Mouse (Mus musculus): ENCODE data around the gene Nfe2l2. TPM values are rescaled to one million over a fixed set of nuclear protein-coding genes. Genes with fewer than 3 reads are reported as not detected.
"Not testable (repeated sequence)": the region's sequence is repeated elsewhere in the genome, so short reads cannot be mapped to it uniquely, and the experiment has no call there.

The Nfe2l2 gene
- total RNA-seq, 2 experiments from 2014 or later = 63.1 to 99.3 TPM

DNA sequence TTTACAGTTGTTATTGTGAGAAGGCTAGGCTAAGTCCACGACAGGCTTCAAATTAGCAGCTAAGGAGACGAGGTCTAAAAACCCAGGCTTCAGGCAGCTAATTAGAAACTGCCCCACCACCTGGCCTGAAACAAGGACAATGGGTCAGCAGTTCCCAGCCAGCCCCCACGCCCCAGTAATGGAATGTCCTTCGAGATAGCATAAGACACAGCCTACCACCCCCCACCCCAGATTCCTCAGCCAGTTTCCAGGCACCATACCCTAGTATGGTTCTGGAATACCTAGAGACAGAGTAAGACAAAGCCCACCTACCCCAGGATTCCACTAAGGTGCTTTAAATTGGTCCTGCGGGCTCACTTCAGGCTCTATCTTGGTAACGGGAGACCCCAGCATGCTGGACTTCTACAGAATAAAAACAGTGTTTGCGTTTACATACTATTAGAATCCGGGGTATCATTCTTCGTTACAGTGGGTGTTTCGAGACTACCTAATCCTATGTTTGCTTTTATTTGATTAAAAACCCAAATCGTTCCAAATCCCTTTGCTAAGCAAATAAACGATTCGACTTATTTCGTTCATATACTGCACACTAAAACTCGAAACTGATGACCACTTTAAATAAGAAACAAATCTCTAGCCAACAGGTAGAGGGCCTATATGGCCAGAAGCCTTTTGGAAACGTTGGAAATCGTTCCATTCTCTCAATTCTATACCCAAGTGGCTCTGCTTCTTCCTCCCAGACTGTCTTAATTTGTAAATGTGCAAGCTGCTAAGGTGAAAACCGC lies 46.3 kb downstream of the Nfe2l2 start:
- peak; percentile 4; the same call in 1 of the 2 replicates for ATAC-seq (replicated peaks; ENCODE audit: low FRiP score, poor library complexity, severe bottlenecking)

DNA sequence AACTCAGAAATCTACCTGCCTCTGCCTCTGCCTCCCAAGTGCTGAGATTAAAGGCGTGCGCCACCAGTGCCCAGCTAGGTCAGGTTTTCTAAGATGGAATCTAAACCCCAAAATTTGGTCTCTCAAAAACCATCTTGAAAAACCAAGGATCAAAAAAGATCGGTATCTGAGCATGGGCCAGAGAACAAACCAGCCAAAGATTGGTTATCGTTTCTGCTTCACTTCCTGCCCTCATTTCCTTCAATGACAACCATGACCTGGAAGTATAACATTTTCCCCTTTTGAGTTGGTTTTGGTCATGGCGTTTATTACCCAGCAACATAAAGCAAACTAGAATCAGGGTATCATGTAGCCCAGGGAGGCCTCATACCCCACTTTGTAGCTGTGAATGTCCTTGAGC lies 47.5 kb downstream of the Nfe2l2 start:
- no peak for ATAC-seq (replicated peaks; ENCODE audit: low FRiP score, poor library complexity, severe bottlenecking)

DNA sequence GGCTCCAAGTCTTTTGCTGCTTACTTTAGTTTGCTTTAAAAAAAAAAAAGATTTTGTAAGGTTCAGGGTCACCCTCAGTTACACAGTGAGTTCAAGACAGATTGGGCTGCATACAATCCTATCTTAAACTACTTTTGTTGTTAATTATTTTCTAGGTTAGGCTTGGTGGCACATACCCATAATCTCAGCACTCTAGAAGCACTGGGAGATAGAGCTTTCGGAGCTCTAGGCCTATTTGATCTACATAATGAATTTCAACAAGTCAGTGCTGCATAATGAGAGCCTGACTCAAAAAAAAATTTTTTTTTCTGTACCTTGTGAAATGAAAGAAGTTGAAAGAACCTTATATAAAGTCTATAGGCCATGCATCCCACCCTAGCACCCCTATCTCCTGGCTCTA lies 49.8 kb downstream of the Nfe2l2 start:
- ATAC-seq (replicated peaks; ENCODE audit: low FRiP score, poor library complexity, severe bottlenecking) = no peak

DNA sequence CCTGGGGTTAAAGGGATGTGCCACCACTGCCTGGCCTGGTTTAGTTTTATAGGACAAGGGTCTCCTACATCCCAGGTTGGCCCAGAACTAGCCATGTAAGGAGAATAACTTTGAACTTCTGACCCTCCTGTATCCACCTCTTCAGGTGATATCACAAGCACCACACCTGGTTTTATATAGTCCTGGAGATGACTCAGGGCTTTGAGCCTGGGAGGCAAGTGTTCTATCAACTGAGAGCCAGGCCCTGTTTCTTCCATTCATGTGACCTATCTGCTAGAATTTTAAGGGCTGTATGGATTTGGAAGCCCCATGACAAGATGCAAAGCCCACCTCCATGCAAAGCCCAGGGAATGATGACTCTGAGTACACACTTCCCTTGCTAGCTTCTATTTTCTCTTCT lies 51.3 kb downstream of the Nfe2l2 start:
- ATAC-seq (replicated peaks; ENCODE audit: low FRiP score, poor library complexity, severe bottlenecking) = no peak

DNA sequence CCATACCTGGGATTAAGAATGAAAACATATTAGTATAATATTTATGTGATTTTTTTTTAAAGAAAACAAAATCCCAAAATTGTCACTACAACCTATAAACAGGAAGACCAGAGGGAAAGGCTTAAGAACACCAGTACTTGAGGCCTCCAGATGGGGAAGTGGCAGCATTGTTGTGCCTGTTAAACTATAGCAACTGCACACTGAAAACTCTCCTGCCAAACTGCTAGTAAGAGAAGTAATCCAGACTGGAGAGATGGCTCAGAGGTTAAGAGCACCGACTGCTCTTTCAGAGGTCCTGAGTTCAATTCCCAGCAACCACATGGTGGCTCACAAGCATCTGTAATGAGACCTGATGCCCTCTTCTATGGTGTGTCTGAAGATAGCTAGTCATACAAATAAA lies 54.0 kb downstream of the Nfe2l2 start:
- no peak for ATAC-seq (replicated peaks; ENCODE audit: low FRiP score, poor library complexity, severe bottlenecking)

DNA sequence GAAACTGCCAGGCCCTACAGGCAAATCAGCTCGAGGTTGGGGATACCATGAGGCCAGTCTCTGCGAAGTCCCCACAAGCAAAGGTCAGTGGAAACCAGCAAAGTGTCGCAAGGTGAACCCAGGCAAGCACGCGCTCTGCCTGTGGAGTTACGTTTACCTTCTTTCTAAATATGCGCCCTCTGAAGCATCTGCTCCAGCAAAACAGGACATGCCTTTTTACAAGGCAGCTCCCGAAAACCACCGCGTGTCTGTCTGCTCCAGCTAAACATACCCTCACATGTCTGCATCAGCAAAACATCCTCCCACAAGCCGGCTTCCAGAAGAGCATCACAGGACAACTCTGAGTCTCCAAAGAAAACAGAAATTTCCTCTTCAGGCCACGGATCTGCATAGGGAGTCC lies 59.2 kb downstream of the Nfe2l2 start:
- ATAC-seq (replicated peaks; ENCODE audit: low FRiP score, poor library complexity, severe bottlenecking) = no peak

DNA sequence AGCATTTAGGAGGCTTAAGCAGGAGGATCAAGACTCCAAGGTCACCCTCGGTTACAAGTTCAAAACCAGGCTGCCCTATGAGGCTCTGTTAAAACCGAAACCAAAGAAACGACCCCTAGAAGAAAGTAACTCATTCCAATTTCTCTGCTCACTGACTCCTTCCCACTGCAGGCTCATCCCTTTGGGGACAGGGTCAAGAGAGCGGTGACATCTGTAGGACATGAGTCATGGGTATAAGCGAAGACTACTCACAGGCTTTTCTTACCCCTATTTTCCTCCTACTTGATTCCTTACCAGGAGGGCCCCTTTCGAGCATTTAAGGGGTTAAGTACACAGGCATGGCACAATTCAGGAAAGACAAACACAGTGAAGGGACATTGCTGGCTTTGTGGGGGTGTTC lies 60.5 kb downstream of the Nfe2l2 start:
- ATAC-seq (replicated peaks; ENCODE audit: low FRiP score, poor library complexity, severe bottlenecking) = no peak

DNA sequence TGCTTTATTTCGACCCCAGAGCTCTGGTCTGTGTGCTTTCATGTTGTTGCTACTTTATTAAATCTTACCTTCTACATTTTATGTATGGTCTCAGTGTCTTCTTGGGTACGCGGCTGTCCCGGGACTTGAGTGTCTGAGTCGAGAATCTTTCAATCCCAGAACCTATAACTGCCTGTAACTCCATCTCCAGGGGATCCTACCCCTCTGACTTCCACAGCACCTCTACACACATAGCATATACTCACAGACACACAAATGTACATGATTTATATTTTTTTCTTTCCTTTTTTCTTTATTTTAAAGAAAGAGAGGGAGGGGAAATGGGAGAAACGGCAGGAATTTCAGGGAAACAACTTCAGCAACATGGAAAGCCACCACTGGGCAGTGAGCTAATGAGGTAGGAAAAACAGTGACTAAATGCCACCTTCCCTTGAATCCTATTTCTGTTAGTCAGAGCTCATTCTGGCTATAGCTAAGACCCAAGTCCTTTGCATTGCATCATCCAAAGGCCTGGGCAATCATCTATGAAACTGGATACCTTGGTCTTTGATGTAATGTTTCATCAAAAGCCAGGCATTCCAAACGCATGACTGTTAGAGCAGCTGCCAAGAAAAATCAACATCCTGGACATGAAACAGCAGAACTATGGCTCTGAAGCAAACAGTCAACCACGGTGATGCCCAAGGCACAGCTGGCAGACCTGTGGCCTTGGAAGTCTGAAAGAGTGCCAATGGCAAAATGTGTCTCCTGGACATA lies 61.5 kb downstream of the Nfe2l2 start:
- no peak for ATAC-seq (replicated peaks; ENCODE audit: low FRiP score, poor library complexity, severe bottlenecking)

DNA sequence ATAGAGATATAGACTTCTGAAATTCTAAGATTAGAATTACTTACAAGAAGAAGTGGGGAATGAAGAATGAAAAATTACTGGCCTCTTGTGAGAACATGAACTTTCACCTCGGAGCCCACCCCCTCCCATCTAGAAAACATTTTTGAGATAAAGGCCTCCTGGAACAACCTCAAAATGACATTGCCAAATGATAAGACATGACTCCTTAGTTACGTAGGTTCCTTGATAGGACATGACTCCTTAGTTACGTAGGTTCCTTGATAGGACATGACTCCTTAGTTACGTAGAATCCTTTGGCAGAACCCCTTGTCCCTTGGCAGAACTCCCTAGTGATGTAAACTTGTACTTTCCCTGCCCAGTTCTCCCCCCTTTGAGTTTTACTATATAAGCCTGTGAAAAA lies 62.1 kb downstream of the Nfe2l2 start:
- not testable (repeated sequence) for ATAC-seq (replicated peaks; ENCODE audit: low FRiP score, poor library complexity, severe bottlenecking)

DNA sequence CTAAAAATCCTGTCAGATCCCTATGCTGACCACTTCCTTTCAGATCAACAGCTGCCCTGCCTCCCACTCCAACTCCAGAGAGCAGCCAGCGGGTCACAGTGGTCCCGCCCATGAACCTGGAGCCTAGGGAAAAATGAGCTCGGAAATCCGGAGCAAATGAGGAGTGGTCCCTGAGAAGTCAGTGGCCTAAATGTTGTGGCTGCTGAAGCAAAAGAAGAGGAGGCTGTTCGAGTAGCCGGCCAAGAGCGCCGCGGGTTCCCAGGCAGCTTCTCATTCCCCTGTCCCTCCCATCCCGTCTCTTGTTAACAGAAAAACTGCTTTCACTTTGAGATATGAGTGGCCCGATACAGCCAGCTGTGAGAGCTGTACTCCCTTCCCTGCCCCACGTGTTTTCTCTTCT lies 64.9 kb downstream of the Nfe2l2 start:
- not testable (repeated sequence) for ATAC-seq (replicated peaks; ENCODE audit: low FRiP score, poor library complexity, severe bottlenecking)

DNA sequence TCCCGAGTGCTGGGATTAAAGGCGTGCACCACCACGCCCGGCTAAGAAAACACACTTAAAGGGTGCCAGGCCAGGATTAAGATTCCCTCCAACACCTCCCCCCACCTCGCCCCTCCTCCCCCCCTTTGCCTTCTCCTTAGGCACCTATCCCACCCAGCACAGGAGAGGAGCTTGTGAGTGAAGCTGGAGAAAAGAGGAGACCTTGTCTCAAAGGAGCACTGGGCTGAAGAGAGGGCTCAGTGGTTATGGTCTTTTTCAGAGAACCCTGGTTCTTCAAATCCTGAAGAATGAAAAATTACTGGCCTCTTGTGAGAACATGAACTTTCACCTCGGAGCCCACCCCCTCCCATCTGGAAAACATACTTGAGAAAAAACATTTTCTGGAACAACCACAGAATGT lies 66.6 kb downstream of the Nfe2l2 start:
- not testable (repeated sequence) for ATAC-seq (replicated peaks; ENCODE audit: low FRiP score, poor library complexity, severe bottlenecking)

DNA sequence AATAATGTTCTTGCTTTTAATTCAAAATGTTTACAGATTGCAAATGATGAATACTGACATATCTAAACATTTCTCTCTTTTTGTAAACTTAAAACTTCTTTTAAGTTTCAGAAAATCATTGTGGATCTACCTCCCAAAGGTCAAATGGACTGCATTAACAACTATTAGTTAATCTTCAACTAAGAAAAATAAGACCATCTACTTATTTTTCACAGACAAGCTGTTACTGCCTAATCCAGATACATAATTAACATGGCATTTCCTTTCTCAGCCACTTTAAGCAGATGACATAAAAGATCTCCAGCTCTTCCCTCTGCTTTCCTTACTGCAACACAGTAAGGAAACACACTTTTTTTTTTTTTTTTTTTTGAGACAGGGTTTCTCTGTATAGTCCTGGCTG lies 67.1 kb downstream of the Nfe2l2 start:
- ATAC-seq (replicated peaks; ENCODE audit: low FRiP score, poor library complexity, severe bottlenecking) = no peak

DNA sequence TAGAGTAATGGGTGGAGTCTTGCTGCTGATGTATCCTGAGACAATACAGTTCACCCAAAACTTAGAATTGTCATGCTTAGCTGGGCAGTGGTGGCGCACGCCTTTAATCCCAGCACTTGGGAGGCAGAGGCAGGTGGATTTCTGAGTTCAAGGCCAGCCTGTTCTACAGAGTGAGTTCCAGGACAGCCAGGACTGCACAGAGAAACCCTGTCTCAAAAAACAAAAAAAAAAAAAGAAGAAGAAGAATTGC lies 67.5 kb downstream of the Nfe2l2 start:
- not testable (repeated sequence) for ATAC-seq (replicated peaks; ENCODE audit: low FRiP score, poor library complexity, severe bottlenecking)

DNA sequence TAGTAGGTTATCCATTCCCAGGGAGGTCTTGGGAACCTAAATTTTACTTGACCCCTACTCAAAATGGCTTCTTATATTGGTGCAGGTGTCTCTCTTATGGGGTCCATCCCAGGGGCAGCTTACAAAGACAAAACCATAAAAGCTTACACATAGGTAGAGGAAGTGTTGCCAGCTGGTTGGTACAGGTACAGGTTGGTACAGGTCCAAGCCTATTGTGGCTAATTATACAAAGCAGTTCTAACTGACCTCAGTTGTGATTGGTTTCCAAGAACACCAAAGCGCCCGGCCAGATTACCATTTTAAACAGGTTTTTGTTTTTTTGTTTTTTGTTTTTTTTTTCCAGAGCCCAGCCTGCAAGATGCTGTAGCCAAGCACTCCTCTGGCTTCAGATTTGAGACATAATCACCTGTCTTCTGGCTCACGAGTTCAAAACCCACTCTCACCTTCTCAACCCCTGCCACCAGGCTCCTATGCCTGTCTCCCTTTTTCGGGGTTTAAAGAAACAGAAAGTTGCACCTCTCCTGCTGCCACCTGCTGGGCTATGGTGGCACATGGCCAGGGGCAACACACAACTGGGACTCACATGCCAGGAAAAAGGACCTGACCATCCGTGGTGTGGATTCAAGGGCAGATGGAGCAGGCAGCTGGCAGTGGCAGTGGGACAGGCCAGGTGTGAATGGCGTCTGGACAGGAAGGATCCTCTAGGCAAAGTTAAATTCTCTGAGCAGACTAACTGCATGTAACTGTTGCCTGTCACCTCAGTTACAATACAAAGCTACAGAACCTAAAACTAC lies 68.0 kb downstream of the Nfe2l2 start:
- peak; percentile 61; the same call in 1 of the 2 replicates for ATAC-seq (replicated peaks; ENCODE audit: low FRiP score, poor library complexity, severe bottlenecking)

DNA sequence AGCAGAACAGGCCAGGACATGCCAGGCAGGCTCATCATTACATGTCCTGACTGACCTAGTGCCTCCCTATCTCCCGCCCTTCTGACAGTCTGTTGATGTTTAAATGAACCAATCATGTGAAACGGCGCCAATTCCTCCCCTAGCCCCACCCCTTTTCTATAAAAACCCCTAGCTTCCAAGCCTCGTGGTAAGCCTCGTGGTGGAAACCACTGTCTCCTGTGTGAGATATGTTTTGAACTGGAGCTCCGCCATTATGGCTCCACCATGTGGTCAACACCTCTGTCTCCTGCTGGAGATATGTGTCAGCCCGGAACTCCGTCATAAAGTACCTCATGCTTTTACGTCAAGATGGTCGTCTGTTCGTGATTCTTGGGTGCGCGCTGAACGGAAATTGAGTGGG lies 70.0 kb downstream of the Nfe2l2 start:
- not testable (repeated sequence) for ATAC-seq (replicated peaks; ENCODE audit: low FRiP score, poor library complexity, severe bottlenecking)

DNA sequence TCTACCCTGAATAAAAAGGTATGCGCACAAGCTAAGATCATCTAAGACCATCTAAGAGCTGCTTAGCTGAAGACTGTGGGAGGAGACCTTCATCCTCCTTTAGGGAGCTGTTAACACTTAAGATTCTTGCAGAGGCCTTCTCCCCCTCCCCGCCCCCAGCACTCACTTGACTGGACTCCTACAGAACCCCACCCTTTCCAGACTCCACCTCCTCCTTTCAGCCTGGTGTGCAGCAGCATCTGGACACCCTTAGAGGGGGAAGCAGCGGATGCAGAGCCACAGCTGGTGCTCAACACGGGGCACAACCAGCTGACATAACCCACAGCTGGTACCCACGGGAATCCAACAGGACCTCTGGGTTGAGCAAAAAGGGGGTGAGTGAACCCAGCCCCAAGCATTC lies 70.7 kb downstream of the Nfe2l2 start:
- ATAC-seq (replicated peaks; ENCODE audit: low FRiP score, poor library complexity, severe bottlenecking) = no peak

DNA sequence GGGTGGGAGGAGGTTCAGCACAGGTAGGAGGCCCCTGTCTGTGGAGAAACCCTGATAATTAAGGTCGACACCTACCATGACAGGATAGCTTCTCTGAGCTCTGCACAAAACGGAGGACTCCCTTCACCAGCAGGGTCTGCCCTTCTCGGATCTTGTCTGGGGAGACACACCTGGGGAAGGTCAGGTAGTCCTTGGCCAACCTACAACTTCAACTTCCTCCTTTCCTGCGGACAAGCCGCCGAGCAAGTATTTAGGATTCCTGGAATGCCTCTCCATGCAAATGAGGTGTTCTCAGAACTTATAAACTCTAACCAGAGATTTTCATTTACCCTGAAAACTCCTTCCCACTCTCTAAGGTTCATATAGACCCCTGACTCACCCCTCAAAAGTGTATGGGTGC lies 71.1 kb downstream of the Nfe2l2 start:
- ATAC-seq (replicated peaks; ENCODE audit: low FRiP score, poor library complexity, severe bottlenecking) = no peak

DNA sequence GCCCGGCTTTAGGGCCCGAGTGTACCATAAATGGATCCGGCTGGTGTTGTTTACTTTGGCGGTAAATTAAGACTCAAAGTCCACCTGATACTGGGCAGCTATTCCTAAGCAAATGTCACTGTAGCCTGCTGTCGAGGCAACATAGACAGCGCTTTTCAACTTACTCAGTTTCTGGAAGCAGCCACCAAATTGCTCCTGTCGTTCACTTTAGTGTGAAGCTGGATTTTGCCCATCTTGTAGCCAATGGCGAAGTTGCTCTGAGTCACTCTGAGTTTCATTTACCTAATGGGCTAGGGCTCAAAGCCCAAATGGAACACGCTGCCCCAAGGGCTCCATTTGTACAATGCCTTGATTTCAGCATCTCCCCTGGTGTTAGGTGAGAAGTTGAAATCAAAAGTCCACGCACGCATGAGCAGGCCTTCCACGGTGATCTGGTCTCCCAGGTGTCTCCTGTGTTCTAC lies 71.7 kb downstream of the Nfe2l2 start:
- ATAC-seq (replicated peaks; ENCODE audit: low FRiP score, poor library complexity, severe bottlenecking) = no peak

DNA sequence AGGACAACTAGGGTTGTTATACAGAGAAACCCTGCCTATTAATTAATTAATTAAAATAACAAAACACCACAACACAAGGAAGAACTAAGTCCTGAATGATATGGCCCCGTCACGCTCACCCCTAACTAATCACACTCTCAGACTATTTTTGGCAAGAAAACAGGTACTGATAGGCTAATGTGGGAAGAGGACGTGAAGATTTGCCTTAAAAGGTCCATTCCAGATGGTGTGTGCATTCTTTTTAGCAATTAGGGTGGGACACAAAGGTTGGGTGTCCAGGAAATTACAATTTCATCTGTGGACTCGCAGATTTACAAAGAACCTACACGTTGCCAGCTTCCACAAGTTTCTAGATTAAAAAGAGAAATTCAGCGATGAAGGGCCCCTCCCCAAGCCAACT lies 72.4 kb downstream of the Nfe2l2 start:
- no peak for ATAC-seq (replicated peaks; ENCODE audit: low FRiP score, poor library complexity, severe bottlenecking)

DNA sequence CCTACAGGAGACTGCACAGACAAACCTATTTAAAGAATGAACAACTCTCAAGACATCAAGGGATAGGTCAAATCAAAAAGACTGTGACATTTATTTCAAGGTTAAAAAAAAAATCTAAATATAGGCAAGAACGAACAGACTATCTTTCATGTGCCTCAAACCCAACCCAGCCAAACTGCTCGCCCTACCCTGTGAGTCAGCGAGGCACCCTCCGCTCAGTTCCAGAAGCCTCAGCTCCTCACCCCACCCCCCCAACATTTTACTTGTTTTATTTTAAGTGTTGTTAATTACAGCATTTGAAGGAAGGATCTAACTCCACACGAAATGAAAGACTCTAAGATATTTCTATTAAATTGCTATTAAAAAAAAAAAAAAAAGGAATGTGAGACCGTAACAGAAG lies 73.0 kb downstream of the Nfe2l2 start:
- ATAC-seq (replicated peaks; ENCODE audit: low FRiP score, poor library complexity, severe bottlenecking) = no peak

DNA sequence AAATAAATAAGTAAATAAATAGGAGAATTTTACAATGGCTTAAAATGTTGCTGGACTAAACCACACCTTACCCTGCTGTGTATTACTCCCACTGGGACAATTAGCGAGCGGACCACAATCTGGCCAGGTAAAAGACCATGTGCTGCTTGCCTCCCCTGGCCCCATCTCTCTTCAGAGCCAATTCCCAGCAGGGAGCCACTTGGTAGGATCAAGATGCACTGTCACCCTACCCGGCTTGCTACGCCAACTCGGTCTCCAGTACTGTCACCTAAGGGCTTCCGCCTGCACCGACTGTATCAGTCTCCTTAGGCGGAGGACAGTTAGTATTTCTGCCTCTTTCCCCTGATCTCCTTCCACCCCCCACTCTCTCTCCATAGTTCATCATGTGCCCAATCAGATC lies 76.0 kb downstream of the Nfe2l2 start:
- no peak for ATAC-seq (replicated peaks; ENCODE audit: low FRiP score, poor library complexity, severe bottlenecking)
